Mouse (Mus musculus): Measurements from ENCODE around the gene Maco1. TPM values are rescaled to one million over a fixed set of nuclear protein-coding genes. Genes with fewer than 3 reads are reported as not detected.

Maco1 gene
- polyA plus RNA-seq (2012; rRNA removed) (26.1 and 29.5 TPM in 2 replicates), polyA plus RNA-seq (2014; fragmentation: Nextera tagmentation; extraction: Ambion mirVana) (40.4 and 47.1 TPM in 2 replicates)

DNA sequence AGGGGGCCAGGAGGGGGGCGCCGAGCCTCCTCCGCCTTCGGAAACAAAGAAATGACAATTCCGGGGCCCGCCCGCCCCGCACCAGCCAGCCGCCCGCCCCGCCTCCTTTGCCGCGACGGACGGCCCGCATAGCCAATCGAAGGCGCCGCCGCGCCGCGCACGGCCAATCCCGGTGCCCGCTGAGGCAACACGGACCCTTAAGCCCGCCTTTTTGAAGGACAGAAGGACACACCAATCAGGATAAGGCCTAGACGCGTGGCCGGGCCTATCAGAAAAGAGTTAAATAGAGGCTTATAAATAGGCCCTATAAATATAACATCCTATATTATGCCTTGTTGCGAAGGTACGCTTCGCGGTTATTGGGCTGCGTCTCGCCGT, at the start of gene Maco1:
Gene Maco1, minus strand, starts transcription at position 87 of the 378 bp plus-strand sequence.
- H3K4me1 ChIP-seq (ENCODE audit: control insufficient read depth, insufficient read depth, low read length) = peaks cover 12% of the 10 kb centered on the region
- peak within 1 kb of the TSS; percentile 96 for H3K9ac ChIP-seq (ENCODE audit: low read depth, low read length, severe bottlenecking)
- peak within 1 kb of the TSS; percentile 97 for H3K4me3 ChIP-seq (replicated peaks; ENCODE audit: low read length)
- DNase-seq (ENCODE audit: low spot score) = peak; percentile 97
- H3K36me3 ChIP-seq (ENCODE audit: control insufficient read depth, insufficient read depth, low read length) = no peaks in the 10 kb centered on the region
- peak within 1 kb of the TSS; percentile 92 for H3K27ac ChIP-seq (replicated peaks; ENCODE audit: low read depth, low read length)
- peak within 1 kb of the TSS; percentile 82 for H3K4me2 ChIP-seq (replicated peaks; ENCODE audit: low read depth, low read length, severe bottlenecking)
- peak; percentile 94 for ATAC-seq (ENCODE audit: low FRiP score, low read depth)
- WGBS = under 1% methylated on average over 31 of the region's 38 CpGs
- H3K9me3 ChIP-seq (ENCODE audit: control insufficient read depth, low read length) = no peaks in the 10 kb centered on the region
- TF ChIP-seq POLR2A (IDR thresholded peaks at IDR 0.05; ENCODE audit: borderline replicate concordance, extremely low read depth, insufficient read depth, insufficient read length) = no peak
- no peaks in the 10 kb centered on the region for H3K27me3 ChIP-seq (ENCODE audit: control insufficient read depth, insufficient read depth, low read length)

DNA sequence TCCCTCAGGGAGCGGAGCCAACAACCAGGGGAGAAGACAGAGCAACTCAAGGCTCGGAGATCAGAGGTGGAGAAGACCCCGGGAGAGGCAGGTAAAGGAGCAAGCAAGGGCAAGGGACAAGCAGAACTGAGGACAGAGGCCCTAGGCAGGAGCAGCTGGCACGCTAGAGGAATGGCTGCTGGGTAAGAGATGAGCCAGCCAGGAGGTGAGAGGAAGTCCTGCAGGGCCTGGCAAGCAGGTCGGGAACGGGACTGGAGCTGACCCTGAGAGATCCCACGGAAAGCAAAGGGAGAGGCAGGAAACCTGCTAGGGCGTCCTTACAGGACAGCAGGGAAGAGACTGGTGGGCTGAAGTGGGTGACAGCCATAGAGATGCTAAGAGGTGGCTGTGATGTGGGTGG, 48.0 kb upstream of the Maco1 start:
- H3K9ac ChIP-seq (ENCODE audit: low read depth, low read length, severe bottlenecking) = no peak overlapping the region

GRCm38 (mm10) chr4:134897256-134897655, 44.1 kb upstream of the Maco1 start:
- WGBS = 93% methylated on average over 6 of the region's 6 CpGs
- DNase-seq (ENCODE audit: low spot score) = no peak
- Histone ChIP-seq H3K4me3 (replicated peaks; ENCODE audit: low read length) (no peak overlapping the region), H3K27me3 (ENCODE audit: control insufficient read depth, insufficient read depth, low read length) (no peaks in the 10 kb centered on the region), H3K9ac (ENCODE audit: low read depth, low read length, severe bottlenecking) (no peak overlapping the region), H3K27ac (replicated peaks; ENCODE audit: low read depth, low read length) (no peak overlapping the region), H3K4me1 (ENCODE audit: control insufficient read depth, insufficient read depth, low read length) (no peaks in the 10 kb centered on the region), H3K4me2 (replicated peaks; ENCODE audit: low read depth, low read length, severe bottlenecking) (no peak overlapping the region), H3K36me3 (ENCODE audit: control insufficient read depth, insufficient read depth, low read length) (peaks cover 65% of the 10 kb centered on the region), H3K9me3 (ENCODE audit: control insufficient read depth, low read length) (no peaks in the 10 kb centered on the region)
- no peak for ATAC-seq (ENCODE audit: low FRiP score, low read depth)
- TF ChIP-seq POLR2A (IDR thresholded peaks at IDR 0.05; ENCODE audit: borderline replicate concordance, extremely low read depth, insufficient read depth, insufficient read length) = no peak

More for the DNA sequence above, 48.0 kb upstream of the Maco1 start:
- no peak overlapping the region for H3K27ac ChIP-seq (replicated peaks; ENCODE audit: low read depth, low read length)
- WGBS = 91% methylated on average over 8 of the region's 8 CpGs
- no peaks in the 10 kb centered on the region for H3K4me1 ChIP-seq (ENCODE audit: control insufficient read depth, insufficient read depth, low read length)
- H3K9me3 ChIP-seq (ENCODE audit: control insufficient read depth, low read length) = no peaks in the 10 kb centered on the region
- H3K36me3 ChIP-seq (ENCODE audit: control insufficient read depth, insufficient read depth, low read length) = peaks cover 95% of the 10 kb centered on the region
- H3K27me3 ChIP-seq (ENCODE audit: control insufficient read depth, insufficient read depth, low read length) = no peaks in the 10 kb centered on the region
- DNase-seq (ENCODE audit: low spot score) = no peak
- no peak overlapping the region for H3K4me2 ChIP-seq (replicated peaks; ENCODE audit: low read depth, low read length, severe bottlenecking)
- no peak overlapping the region for H3K4me3 ChIP-seq (replicated peaks; ENCODE audit: low read length)
- ATAC-seq (ENCODE audit: low FRiP score, low read depth) = no peak
- TF ChIP-seq POLR2A (IDR thresholded peaks at IDR 0.05; ENCODE audit: borderline replicate concordance, extremely low read depth, insufficient read depth, insufficient read length) = no peak

DNA sequence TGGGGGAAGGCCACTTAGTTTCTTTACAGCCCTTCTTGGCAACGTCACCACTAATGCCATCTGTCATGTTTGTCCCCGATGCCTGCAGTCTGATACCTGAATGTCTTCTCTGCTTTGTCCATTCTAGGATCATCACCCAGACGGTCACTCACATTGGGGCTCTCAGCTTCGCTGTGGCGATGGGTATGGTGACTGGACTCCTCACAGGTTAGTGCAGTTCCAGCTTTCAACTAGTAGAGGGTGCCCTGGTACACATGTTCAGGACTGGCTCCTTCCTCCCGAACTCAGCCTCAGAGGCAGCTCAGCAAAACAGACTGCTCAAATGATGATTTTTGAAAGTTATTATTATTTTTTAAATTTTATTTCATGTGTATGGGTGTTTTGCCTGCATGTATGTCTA, 39.0 kb upstream of the Maco1 start:
- WGBS = 81% methylated on average over 6 of the region's 6 CpGs
- no peak for DNase-seq (ENCODE audit: low spot score)
- no peak for ATAC-seq (ENCODE audit: low FRiP score, low read depth)
- Histone ChIP-seq H3K36me3 (ENCODE audit: control insufficient read depth, insufficient read depth, low read length) (peaks cover 17% of the 10 kb centered on the region), H3K4me1 (ENCODE audit: control insufficient read depth, insufficient read depth, low read length) (no peaks in the 10 kb centered on the region), H3K27me3 (ENCODE audit: control insufficient read depth, insufficient read depth, low read length) (no peaks in the 10 kb centered on the region), H3K4me3 (replicated peaks; ENCODE audit: low read length) (no peak overlapping the region), H3K4me2 (replicated peaks; ENCODE audit: low read depth, low read length, severe bottlenecking) (no peak overlapping the region), H3K9me3 (ENCODE audit: control insufficient read depth, low read length) (no peaks in the 10 kb centered on the region), H3K27ac (replicated peaks; ENCODE audit: low read depth, low read length) (no peak overlapping the region), H3K9ac (ENCODE audit: low read depth, low read length, severe bottlenecking) (no peak overlapping the region)
- no peak for TF ChIP-seq POLR2A (IDR thresholded peaks at IDR 0.05; ENCODE audit: borderline replicate concordance, extremely low read depth, insufficient read depth, insufficient read length)

DNA sequence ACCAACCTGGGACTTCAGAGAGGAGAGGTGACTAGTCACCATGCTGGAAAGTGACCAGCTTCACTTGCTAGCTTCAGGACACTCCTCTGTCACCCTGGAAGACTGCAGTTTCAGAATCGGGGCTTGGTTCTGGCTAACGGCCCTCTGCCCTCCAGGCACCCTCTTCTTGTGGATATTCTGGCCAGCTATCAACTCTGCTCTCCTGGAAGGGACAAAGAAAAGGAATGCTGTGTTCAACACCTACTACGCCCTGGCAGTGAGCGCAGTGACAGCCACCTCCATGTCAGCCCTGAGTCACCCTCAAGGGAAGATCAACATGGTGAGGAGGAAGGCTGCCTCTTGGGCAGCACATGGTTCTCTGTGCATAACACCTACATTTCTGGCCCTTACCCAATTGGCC, 31.2 kb upstream of the Maco1 start:
- Histone ChIP-seq H3K36me3 (ENCODE audit: control insufficient read depth, insufficient read depth, low read length) (no peaks in the 10 kb centered on the region), H3K9me3 (ENCODE audit: control insufficient read depth, low read length) (no peaks in the 10 kb centered on the region), H3K4me3 (replicated peaks; ENCODE audit: low read length) (no peak overlapping the region), H3K4me1 (ENCODE audit: control insufficient read depth, insufficient read depth, low read length) (no peaks in the 10 kb centered on the region; the same call in 1 of the 2 replicates), H3K27me3 (ENCODE audit: control insufficient read depth, insufficient read depth, low read length) (no peaks in the 10 kb centered on the region), H3K27ac (replicated peaks; ENCODE audit: low read depth, low read length) (no peak overlapping the region), H3K4me2 (replicated peaks; ENCODE audit: low read depth, low read length, severe bottlenecking) (no peak overlapping the region), H3K9ac (ENCODE audit: low read depth, low read length, severe bottlenecking) (no peak overlapping the region)
- no peak for TF ChIP-seq POLR2A (IDR thresholded peaks at IDR 0.05; ENCODE audit: borderline replicate concordance, extremely low read depth, insufficient read depth, insufficient read length)
- ATAC-seq (ENCODE audit: low FRiP score, low read depth) (no peak), DNase-seq (ENCODE audit: low spot score) (no peak)
- 84% methylated on average over 4 of the region's 4 CpGs for WGBS

- H3K9me3 ChIP-seq (ENCODE audit: control insufficient read depth, low read length) = no peaks in the 10 kb centered on the region
- H3K27me3 ChIP-seq (ENCODE audit: control insufficient read depth, insufficient read depth, low read length) = no peaks in the 10 kb centered on the region
- 86% methylated on average over 10 of the region's 10 CpGs for WGBS
- DNase-seq (ENCODE audit: low spot score) (no peak), ATAC-seq (ENCODE audit: low FRiP score, low read depth) (no peak)
- no peak overlapping the region for H3K9ac ChIP-seq (ENCODE audit: low read depth, low read length, severe bottlenecking)
- no peak overlapping the region for H3K4me3 ChIP-seq (replicated peaks; ENCODE audit: low read length)
- no peaks in the 10 kb centered on the region; the same call in 1 of the 2 replicates for H3K4me1 ChIP-seq (ENCODE audit: control insufficient read depth, insufficient read depth, low read length)
- no peak for TF ChIP-seq POLR2A (IDR thresholded peaks at IDR 0.05; ENCODE audit: borderline replicate concordance, extremely low read depth, insufficient read depth, insufficient read length)
- H3K36me3 ChIP-seq (ENCODE audit: control insufficient read depth, insufficient read depth, low read length) = no peaks in the 10 kb centered on the region
- no peak overlapping the region for H3K4me2 ChIP-seq (replicated peaks; ENCODE audit: low read depth, low read length, severe bottlenecking)
- H3K27ac ChIP-seq (replicated peaks; ENCODE audit: low read depth, low read length) = no peak overlapping the region
Observed at GRCm38 (mm10) chr4:134883808-134884207, 30.7 kb upstream of the Maco1 start.

Measured in limb, embryonic 14.5 days (tissue).